Mouse (Mus musculus) stomach, embryonic 14.5 days (tissue): ENCODE results near the gene Shbg. TPM values are rescaled to one million over a fixed set of nuclear protein-coding genes. Genes with fewer than 3 reads are reported as not detected.
A peak's percentile ranks its signal among the peaks of the same experiment; 100 is the strongest.

Experiments used
- ATAC-seq: fragments of 200-750 bp; cut with Nextera tagmentation; 2 replicates; pipeline ENCODE4 v1.8.0; 2017; ENCODE audit warnings: low read depth, moderate TSS enrichment; ENCODE audit not compliant: insufficient number of reproducible peaks, insufficient read depth, low FRiP score
- H3K27ac ChIP-seq: fragments of 300-500 bp; sonication (generic); 2 replicates; pipeline ENCODE4 v1.5.1; 2014; ENCODE audit warnings: mild to moderate bottlenecking, low read length, moderate library complexity, mixed read lengths
- H3K27me3 ChIP-seq: fragments of 300-500 bp; sonication (generic); 2 replicates; pipeline ENCODE4 v1.6.1; 2014; ENCODE audit warnings: low read length, control low read depth, mixed read lengths; ENCODE audit not compliant: control insufficient read depth, insufficient read depth
- H3K36me3 ChIP-seq: fragments of 300-500 bp; sonication (generic); 2 replicates; pipeline ENCODE4 v1.6.1; 2014; ENCODE audit warnings: mild to moderate bottlenecking, control low read depth, low read length, moderate library complexity, mixed read lengths; ENCODE audit not compliant: control insufficient read depth, insufficient read depth
- H3K4me1 ChIP-seq: fragments of 300-500 bp; sonication (generic); 2 replicates; pipeline ENCODE4 v1.6.1; 2014; ENCODE audit warnings: low read length, control low read depth, mixed read lengths; ENCODE audit not compliant: control insufficient read depth, insufficient read depth
- H3K4me2 ChIP-seq: fragments of 300-500 bp; sonication (generic); replicated peaks from 2 replicates; pipeline ENCODE4 v1.6.1; 2014; ENCODE audit warnings: low read depth, low read length, control low read depth
- H3K4me3 ChIP-seq: fragments of 300-500 bp; sonication (generic); 2 replicates; pipeline ENCODE4 v1.5.1; 2014; ENCODE audit warnings: low read depth, low read length, control low read depth
- H3K9ac ChIP-seq: fragments of 300-500 bp; sonication (generic); replicated peaks from 2 replicates; pipeline ENCODE4 v1.6.1; 2014; ENCODE audit warnings: low read depth, mild to moderate bottlenecking, control low read depth, low read length, moderate library complexity, mixed read lengths
- H3K9me3 ChIP-seq: fragments of 300-500 bp; sonication (generic); 2 replicates; pipeline ENCODE4 v1.6.1; 2016; ENCODE audit warnings: low read depth, low read length, control low read depth; ENCODE audit not compliant: control insufficient read depth
- WGBS: fragments of 180-500 bp; shearing (Covaris S2); extraction: QIAGEN DNeasy Blood & Tissue Kit; methylation state at CpG from one replicate; pipeline ENCODE4 v1.1.7; 2014; 5-methylcytosine and 5-hydroxymethylcytosine counted together
- polyA plus RNA-seq: library from polyadenylated mRNA; unstranded; fragments of >200 nt; fragmentation: Nextera tagmentation; extraction: Ambion mirVana; gene quantifications from 2 replicates; pipeline ENCODE4 v1.2.1, GENCODE M21; 2014

Gene Shbg
- not detected in 2 replicates for polyA plus RNA-seq

DNA sequence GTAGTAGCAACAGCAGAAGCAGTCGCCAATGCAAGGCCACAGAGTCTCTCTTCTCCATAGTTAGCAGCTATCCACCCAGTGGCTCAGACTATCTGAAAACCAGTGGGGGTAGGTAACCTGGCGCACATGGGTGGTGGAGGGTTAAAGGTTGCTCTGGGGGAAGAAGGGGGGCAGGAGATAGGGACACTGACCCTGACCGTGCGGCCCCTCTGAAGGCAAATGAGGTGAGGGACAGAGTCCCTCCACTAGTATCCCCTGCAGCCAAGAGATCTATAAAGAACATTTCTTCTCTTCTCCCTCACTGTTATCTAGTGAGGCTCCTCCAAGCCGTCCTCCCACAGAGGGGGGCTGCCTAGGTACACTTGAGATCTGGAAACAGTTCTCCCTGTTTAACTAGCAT lies at the start of gene Shbg:
Gene Shbg (minus strand): TSS at position 101 of the 400 bp plus-strand sequence.
- H3K9ac ChIP-seq = no peak within 1 kb of the TSS
- H3K36me3 ChIP-seq = no peaks in the 10 kb centered on the region
- 64% methylated on average over 5 of the region's 5 CpGs for WGBS
- H3K27ac ChIP-seq = no peak within 1 kb of the TSS
- H3K4me3 ChIP-seq = no peak within 1 kb of the TSS
- H3K9me3 ChIP-seq = no peaks in the 10 kb centered on the region
- H3K4me2 ChIP-seq = no peak within 1 kb of the TSS
- ATAC-seq = no peak
- H3K27me3 ChIP-seq = no peaks in the 10 kb centered on the region
- 0 out of 2 replicates have a peak, but pooled peaks cover 2% of the 10 kb centered on the region for H3K4me1 ChIP-seq

DNA sequence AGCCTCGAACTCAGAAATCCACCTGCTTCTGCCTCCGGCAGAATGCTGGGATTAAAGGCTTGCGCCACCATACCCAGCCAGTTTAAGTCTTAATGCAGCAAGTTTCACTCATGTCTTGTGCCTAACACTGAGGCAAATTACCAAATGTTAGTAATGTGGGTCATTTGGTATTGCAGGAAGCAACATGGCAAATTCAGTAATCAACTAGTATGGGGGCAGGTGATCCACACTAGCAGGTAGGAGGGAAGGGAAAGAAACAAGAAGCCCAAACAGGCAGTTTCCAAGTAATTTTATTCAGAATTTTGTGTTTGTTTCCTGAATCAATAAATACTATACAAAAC lies 48.9 kb upstream of the Shbg start:
- H3K4me1 ChIP-seq = peaks cover 21% of the 10 kb centered on the region; the same call in 1 of the 2 replicates
- peaks cover 56% of the 10 kb centered on the region for H3K36me3 ChIP-seq
- no peaks in the 10 kb centered on the region for H3K9me3 ChIP-seq
- no peak overlapping the region for H3K4me2 ChIP-seq
- H3K9ac ChIP-seq = no peak overlapping the region
- WGBS = 91% methylated on average over 3 of the region's 3 CpGs
- ATAC-seq = no peak
- no peak overlapping the region for H3K4me3 ChIP-seq
- no peak overlapping the region for H3K27ac ChIP-seq
- H3K27me3 ChIP-seq = no peaks in the 10 kb centered on the region

DNA sequence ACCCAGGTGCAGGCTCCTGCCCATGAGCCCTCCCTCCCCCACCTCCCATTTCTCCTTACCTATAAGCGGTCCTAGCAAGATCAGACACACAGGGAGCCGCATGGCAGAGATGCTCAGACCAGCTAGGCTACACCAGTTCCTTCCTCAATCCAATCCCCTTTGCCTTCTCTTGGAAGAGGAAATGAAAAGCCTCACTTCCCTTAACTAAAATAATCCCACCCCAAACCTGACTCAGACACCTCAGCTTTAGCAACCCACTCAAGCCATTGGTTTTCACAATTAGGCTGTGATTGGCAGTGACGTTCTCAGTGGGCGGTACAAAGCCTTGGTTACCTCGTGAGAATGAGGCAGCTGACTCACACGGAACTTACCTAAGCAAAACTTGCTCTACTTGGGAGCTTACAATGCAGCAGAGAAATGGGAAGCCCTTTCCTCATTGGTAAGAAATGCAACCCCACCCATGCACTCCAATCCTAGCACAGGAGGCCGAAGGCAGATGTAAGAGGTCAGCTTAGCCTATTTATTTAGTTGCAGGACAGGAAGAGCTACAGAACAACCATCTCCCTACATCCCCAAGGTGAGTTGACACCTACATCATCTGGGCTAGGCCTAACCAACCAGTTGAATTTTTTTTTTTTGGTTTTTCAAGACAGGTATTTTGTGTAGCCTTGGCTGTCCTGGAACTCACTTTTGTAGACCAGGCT lies 48.4 kb upstream of the Shbg start, which contains the start of gene Cd68:
Gene Cd68 (minus strand): TSS at position 193 of the 704 bp plus-strand sequence.
- Histone ChIP-seq H3K27ac (peak within 1 kb of the TSS; percentile 11; the same call in 1 of the 2 replicates), H3K4me3 (no peak within 1 kb of the TSS), H3K9me3 (no peaks in the 10 kb centered on the region), H3K4me2 (no peak within 1 kb of the TSS), H3K36me3 (peaks cover 56% of the 10 kb centered on the region), H3K27me3 (no peaks in the 10 kb centered on the region), H3K9ac (no peak within 1 kb of the TSS), H3K4me1 (peaks cover 26% of the 10 kb centered on the region; the same call in 1 of the 2 replicates)
- no peak for ATAC-seq
- WGBS = 32% methylated on average over 7 of the region's 7 CpGs

DNA sequence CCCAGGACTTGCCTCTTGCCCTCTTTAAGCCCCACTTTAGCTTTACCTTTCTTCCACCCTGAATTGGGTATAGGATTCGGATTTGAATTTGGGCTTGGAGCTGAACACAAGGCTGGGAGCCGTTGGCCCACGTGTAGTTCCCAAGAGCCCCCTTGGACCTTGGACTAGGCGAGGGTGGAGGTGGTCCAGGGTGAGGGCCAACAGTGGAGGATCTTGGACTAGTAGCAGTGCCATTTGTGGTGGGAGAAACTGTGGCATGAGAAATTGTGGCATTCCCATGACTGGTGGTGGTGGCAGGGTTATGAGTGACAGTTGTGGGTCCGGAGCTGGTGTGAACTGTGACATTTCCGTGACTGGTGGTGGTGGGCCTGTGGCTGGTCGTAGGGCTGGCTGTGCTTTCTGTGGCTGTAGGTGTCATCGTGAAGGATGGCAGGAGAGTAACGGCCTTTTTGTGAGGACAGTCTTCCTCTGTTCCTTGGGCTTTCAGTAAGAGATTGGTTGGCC lies 47.8 kb upstream of the Shbg start:
- no peak for ATAC-seq
- Histone ChIP-seq H3K4me3 (no peak overlapping the region), H3K27me3 (no peaks in the 10 kb centered on the region), H3K4me2 (no peak overlapping the region), H3K36me3 (peaks cover 52% of the 10 kb centered on the region), H3K9ac (no peak overlapping the region), H3K4me1 (peaks cover 27% of the 10 kb centered on the region; the same call in 1 of the 2 replicates), H3K9me3 (no peaks in the 10 kb centered on the region), H3K27ac (no peak overlapping the region)
- 69% methylated on average over 9 of the region's 9 CpGs for WGBS

DNA sequence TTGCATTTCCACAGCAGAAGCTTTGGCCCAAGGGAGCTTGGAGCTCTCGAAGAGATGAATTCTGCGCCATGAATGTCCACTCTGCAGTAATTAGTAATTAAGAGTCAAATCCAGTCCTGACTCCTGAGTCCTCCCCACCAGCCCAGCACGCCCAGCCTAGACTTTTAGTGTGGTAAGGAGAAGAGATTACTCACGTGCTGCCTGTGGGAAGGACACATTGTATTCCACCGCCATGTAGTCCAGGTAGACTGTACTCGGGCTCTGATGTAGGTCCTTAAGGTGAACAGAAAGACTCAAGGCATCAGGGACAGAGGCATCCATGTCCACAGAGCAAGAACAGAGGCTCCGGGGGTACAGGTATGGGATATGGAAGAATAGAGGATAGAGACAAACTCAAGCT lies 47.1 kb upstream of the Shbg start:
- 91% methylated on average over 7 of the region's 7 CpGs for WGBS
- no peak overlapping the region for H3K9ac ChIP-seq
- no peak overlapping the region for H3K4me2 ChIP-seq

DNA sequence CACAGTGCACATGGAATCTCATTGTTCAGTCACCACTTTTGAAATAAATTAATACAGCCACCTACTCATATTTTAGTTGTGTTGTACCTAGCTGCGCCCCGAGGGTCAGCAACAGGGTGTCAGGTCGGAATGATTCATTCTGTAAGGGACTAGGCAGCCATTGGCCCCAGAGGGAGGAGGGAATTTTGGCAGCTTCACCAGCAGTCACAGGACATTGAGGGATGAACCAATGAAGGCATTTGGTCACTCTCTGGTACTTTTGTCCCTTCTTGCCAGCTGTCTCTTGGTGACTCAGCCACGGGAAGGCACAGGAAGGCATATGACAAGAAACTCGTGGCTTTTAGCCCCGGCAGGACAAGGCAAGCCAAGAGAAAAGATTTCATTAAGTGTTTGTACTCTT lies 46.1 kb upstream of the Shbg start:
- H3K9me3 ChIP-seq = no peaks in the 10 kb centered on the region
- H3K27ac ChIP-seq = no peak overlapping the region
- no peak overlapping the region for H3K4me3 ChIP-seq
- peaks cover 13% of the 10 kb centered on the region; the same call in 1 of the 2 replicates for H3K4me1 ChIP-seq
- peaks cover 39% of the 10 kb centered on the region for H3K36me3 ChIP-seq
- H3K9ac ChIP-seq = no peak overlapping the region
- no peak for ATAC-seq
- 85% methylated on average over 6 of the region's 6 CpGs for WGBS
- no peak overlapping the region for H3K4me2 ChIP-seq
- no peaks in the 10 kb centered on the region for H3K27me3 ChIP-seq

More for the DNA sequence above, 47.1 kb upstream of the Shbg start:
- Histone ChIP-seq H3K9me3 (no peaks in the 10 kb centered on the region), H3K36me3 (peaks cover 45% of the 10 kb centered on the region), H3K4me1 (peaks cover 21% of the 10 kb centered on the region; the same call in 1 of the 2 replicates), H3K27me3 (no peaks in the 10 kb centered on the region), H3K27ac (no peak overlapping the region), H3K4me3 (no peak overlapping the region)
- no peak for ATAC-seq

DNA sequence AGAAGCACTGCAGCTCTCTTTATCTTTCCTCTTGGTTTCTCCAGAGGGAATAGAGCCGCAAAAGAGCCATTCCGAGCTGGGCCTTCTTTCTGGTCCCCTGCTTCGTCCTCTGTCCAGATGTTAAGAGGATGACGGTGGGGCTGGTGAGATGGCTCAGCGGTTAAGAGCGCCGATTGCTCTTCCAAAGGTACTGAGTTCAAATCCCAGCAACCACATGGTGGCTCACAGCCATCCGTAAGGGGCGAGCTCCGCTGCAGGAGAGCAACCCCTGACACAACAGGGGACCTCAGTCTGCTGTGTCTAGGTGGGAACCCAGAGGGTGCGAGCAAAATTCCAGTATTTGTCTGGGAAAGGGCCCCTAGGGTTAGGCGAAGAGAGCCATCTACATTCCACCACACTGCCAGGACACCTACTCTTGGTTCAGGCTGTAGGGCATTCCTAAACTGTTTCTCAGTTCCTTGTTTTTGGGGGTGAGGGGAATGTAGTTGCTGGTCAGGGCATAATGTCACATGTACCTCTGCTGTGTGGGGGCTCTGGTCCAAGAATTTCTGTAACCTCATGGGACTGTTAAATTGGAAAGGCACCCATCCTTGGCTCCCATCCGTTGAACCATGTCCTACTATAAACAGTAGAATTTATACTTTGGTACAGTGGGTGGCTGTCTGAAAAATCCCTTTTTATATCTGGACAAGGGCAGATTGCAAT lies 45.4 kb upstream of the Shbg start:
- H3K4me1 ChIP-seq = peaks cover 13% of the 10 kb centered on the region; the same call in 1 of the 2 replicates
- peak overlapping the region; percentile 50 for H3K4me3 ChIP-seq
- peaks cover 38% of the 10 kb centered on the region for H3K36me3 ChIP-seq
- no peaks in the 10 kb centered on the region for H3K9me3 ChIP-seq
- peak overlapping the region; percentile 88 for H3K27ac ChIP-seq
- peak overlapping the region; percentile 42 for H3K4me2 ChIP-seq
- WGBS = 70% methylated on average over 13 of the region's 13 CpGs
- no peaks in the 10 kb centered on the region for H3K27me3 ChIP-seq
- peak overlapping the region; percentile 41; the same call in 1 of the 2 replicates for H3K9ac ChIP-seq
- ATAC-seq = peak; percentile 1; the same call in 1 of the 2 replicates

DNA sequence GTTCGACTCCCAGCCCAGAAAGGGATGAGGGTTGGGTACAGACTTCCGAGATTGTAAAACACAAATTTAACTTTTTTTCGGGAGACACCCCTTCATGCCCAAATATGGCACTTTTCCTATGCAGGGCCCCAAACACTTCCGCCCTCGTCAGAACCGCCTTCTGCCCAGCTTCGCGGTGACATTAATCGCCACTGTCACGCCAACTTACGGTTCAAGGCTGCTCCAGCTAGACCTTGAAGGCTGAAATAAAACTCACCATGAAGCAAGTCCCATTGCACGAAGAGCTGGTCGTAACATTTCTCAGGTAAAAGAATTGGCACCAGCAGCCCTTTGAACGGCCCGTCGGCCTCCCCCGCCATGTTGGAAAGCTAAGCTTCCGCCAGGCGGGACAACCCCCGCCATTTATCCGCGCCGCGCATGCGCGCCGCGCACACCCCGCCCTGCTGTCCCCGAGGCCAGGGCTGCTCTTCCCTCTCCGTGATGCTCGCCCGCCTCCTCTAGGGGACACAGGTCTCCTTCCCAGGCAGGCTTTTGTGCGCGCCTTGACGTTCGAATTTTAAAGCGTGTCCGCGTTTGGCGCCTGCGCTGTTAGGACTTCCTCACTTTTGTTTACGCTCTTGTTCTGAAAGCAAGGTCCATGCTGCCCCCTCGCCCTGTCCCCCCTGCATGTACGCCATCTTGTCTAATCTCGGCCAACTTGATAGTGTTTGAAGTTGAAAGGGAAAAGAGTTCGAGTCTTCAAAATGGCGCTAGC lies 44.7 kb upstream of the Shbg start, which contains the start of gene Mpdu1:
Gene Mpdu1 (minus strand): TSS at position 430 of the 754 bp plus-strand sequence.
- Histone ChIP-seq H3K9ac (peak within 1 kb of the TSS; percentile 47), H3K9me3 (no peaks in the 10 kb centered on the region), H3K4me2 (peak within 1 kb of the TSS; percentile 42), H3K4me3 (peak within 1 kb of the TSS; percentile 50), H3K27me3 (no peaks in the 10 kb centered on the region), H3K36me3 (peaks cover 35% of the 10 kb centered on the region), H3K27ac (peak within 1 kb of the TSS; percentile 88), H3K4me1 (peaks cover 14% of the 10 kb centered on the region; the same call in 1 of the 2 replicates)
- whole genome bisulfite sequencing = under 1% methylated on average over 48 of the region's 48 CpGs
- ATAC-seq = peak; percentile 93
